10 mouse cellular contexts compared by ENCODE assay signal in the genomic region with DNA sequence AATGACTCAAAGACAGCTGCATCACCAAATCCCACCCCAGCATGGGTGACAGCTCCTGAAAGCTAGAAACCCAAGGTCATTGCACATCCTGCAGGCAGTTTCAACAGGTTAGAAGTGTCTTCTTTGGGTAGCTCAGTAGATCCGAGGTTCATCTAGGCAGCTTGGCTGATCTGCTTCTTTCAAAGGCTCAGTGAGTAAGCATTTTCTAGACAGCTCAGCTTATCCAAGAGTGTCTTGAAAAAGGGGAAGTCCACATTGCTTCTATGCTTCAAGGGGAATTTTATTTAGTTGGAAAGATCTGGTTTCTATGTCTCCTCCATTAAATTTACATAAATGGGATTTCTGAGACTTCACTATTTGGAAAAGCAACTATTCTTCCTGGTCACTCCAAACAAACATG.
"Had no signal": no experiment of that assay in that cellular context is flagged by ENCODE, and none has a peak within 500 bp of the region (broad histone marks: within the 10 kb centered on the region; RNA-seq: fewer than 3 reads in every experiment).

No protein-coding gene starts in this region.

- ATAC-seq: midbrain, embryonic 13.5 days; midbrain, embryonic 15.5 days had no signal

- DNase-seq: lung, adult 18-20 months; lung, embryonic 14.5 days; lung, postnatal 10 days; lung, postnatal 4 days; right cerebral cortex, postnatal 14 days; thymus, adult 2 months; thymus, postnatal 25 days; thymus, postnatal 4 days had no signal
